Mouse (Mus musculus) bone marrow, adult 2 months (tissue): ENCODE results near the gene Gm5475.

Experiments
- CTCF ChIP-seq: fragments of 200-500 bp; IDR thresholded peaks from 2 replicates; pipeline ENCODE4 v1.5.1; 2011; ENCODE audit warnings: low read length, control low read depth; ENCODE audit not compliant: control insufficient read depth, insufficient read depth
- POLR2A ChIP-seq: fragments of 200-500 bp; IDR thresholded peaks from 2 replicates; pipeline ENCODE4 v1.6.1; 2011; ENCODE audit warnings: low read depth, mild to moderate bottlenecking, control low read depth, low read length, borderline replicate concordance; ENCODE audit not compliant: control insufficient read depth

GRCm38 (mm10) chr15:100419311-100419710 lies 2.6 kb upstream of the Gm5475 start:
- no peak for TF ChIP-seq CTCF
- no peak for TF ChIP-seq POLR2A
